15 mouse cellular contexts compared by ENCODE assay signal in genomic region chr13:114834580-114834979, GRCm38 (mm10). TPM values are rescaled to one million over a fixed set of nuclear protein-coding genes. Genes with fewer than 3 reads are reported as not detected.
DNase-seq lines count a peak whose midpoint lies in the region; ATAC-seq and TF ChIP-seq lines count a peak whose summit lies in the region.
"Had no signal": no experiment of that assay in that cellular context is flagged by ENCODE, and none has a peak within 500 bp of the region (broad histone marks: within the 10 kb centered on the region; RNA-seq: fewer than 3 reads in every experiment).

No protein-coding gene starts in this region.

- peak overlapping the region; percentile 70 for H3K27ac ChIP-seq in gastrocnemius, adult 2 months
- no peak overlapping the region; the same call in 1 of the 2 replicates for H3K27ac ChIP-seq in lung, embryonic 14.5 days (ENCODE audit: low read depth)
- H3K27ac ChIP-seq in lung, embryonic 16.5 days (ENCODE audit: low read length), result peak overlapping the region; percentile 40
- 0 out of 2 replicates have a peak overlapping the region, but pooled peaks have one; percentile 23 for H3K27ac ChIP-seq in small intestine, adult 2 months (ENCODE audit: insufficient read depth, low read depth, low read length)
- no peak overlapping the region for H3K27ac ChIP-seq in kidney, embryonic 15.5 days
- H3K27ac ChIP-seq: forebrain, embryonic 15.5 days; heart, embryonic 15.5 days; liver, embryonic 14.5 days had no signal

- TF ChIP-seq POLR2A in small intestine, adult 2 months (IDR thresholded peaks at IDR 0.05; ENCODE audit: low read depth, low read length), result no peak

- ATAC-seq in lung, embryonic 14.5 days (ENCODE audit: insufficient read depth), result no peak
- peak; percentile 16; the same call in 1 of the 2 replicates for ATAC-seq in lung, embryonic 16.5 days (ENCODE audit: low read depth)
- no peak for ATAC-seq in kidney, embryonic 15.5 days (replicated peaks; ENCODE audit: low FRiP score)
- ATAC-seq: forebrain, embryonic 15.5 days had no signal

- intact Hi-C loops in gastrocnemius, adult 2 months (cut with DNase I), result loop anchor here (10.0 kb wide), 1 partner anchor 100 kb away; the partner anchor contains the start of gene Itga2

- H3K4me3 ChIP-seq in gastrocnemius, adult 2 months, result no peak overlapping the region
- no peak overlapping the region for H3K4me3 ChIP-seq in lung, embryonic 14.5 days (ENCODE audit: low read depth, low read length)
- no peak overlapping the region for H3K4me3 ChIP-seq in lung, embryonic 16.5 days (ENCODE audit: low read length)
- H3K4me3 ChIP-seq in small intestine, adult 2 months (ENCODE audit: low read depth, low read length), result no peak overlapping the region
- H3K4me3 ChIP-seq in kidney, embryonic 15.5 days (replicated peaks), result no peak overlapping the region
- H3K4me3 ChIP-seq: forebrain, embryonic 15.5 days; heart, embryonic 15.5 days had no signal

- no peaks in the 10 kb centered on the region for H3K9me3 ChIP-seq in lung, embryonic 14.5 days (ENCODE audit: low read depth, low read length)
- no peaks in the 10 kb centered on the region for H3K9me3 ChIP-seq in lung, embryonic 16.5 days (ENCODE audit: control insufficient read depth, low read length)
- no peaks in the 10 kb centered on the region for H3K9me3 ChIP-seq in kidney, embryonic 15.5 days (replicated peaks)
- H3K9me3 ChIP-seq: forebrain, embryonic 15.5 days; heart, embryonic 15.5 days had no signal

- H3K9ac ChIP-seq in lung, embryonic 14.5 days, result no peak overlapping the region
- H3K9ac ChIP-seq in lung, embryonic 16.5 days (ENCODE audit: low read length), result no peak overlapping the region
- H3K9ac ChIP-seq in kidney, embryonic 15.5 days, result no peak overlapping the region
- H3K9ac ChIP-seq: forebrain, embryonic 15.5 days; heart, embryonic 15.5 days; liver, embryonic 14.5 days had no signal

- no peak; the same call in 1 of the 2 replicates for TF ChIP-seq CTCF in gastrocnemius, adult 2 months (IDR thresholded peaks at IDR 0.05)
- TF ChIP-seq CTCF in lung, embryonic 14.5 days (IDR thresholded peaks at IDR 0.05; ENCODE audit: low read depth), result 0 out of 2 replicates have a peak, but pooled peaks have one; percentile 8
- TF ChIP-seq CTCF in small intestine, adult 2 months (IDR thresholded peaks at IDR 0.05; ENCODE audit: extremely low read depth, insufficient read length, insufficient replicate concordance, low read depth, low read length), result no peak

- H3K27me3 ChIP-seq in lung, embryonic 14.5 days (ENCODE audit: insufficient read depth, low read length), result no peaks in the 10 kb centered on the region
- no peaks in the 10 kb centered on the region for H3K27me3 ChIP-seq in lung, embryonic 16.5 days (ENCODE audit: control insufficient read depth, insufficient read depth, low read depth, low read length)
- H3K27me3 ChIP-seq in small intestine, adult 2 months (ENCODE audit: control insufficient read depth, insufficient read depth, low read length), result no peaks in the 10 kb centered on the region
- no peaks in the 10 kb centered on the region for H3K27me3 ChIP-seq in kidney, embryonic 15.5 days
- H3K27me3 ChIP-seq: forebrain, embryonic 15.5 days; heart, embryonic 15.5 days had no signal

- H3K4me2 ChIP-seq in lung, embryonic 14.5 days, result no peak overlapping the region
- H3K4me2 ChIP-seq in lung, embryonic 16.5 days (ENCODE audit: low read depth, low read length), result no peak overlapping the region
- H3K4me2 ChIP-seq in kidney, embryonic 15.5 days, result no peak overlapping the region
- H3K4me2 ChIP-seq: forebrain, embryonic 15.5 days; heart, embryonic 15.5 days had no signal

- peaks cover 33% of the 10 kb centered on the region; the same call in 1 of the 2 replicates for H3K36me3 ChIP-seq in lung, embryonic 14.5 days (ENCODE audit: insufficient read depth)
- peaks cover 5% of the 10 kb centered on the region for H3K36me3 ChIP-seq in lung, embryonic 16.5 days (ENCODE audit: control insufficient read depth, insufficient read depth, low read length)
- H3K36me3 ChIP-seq in small intestine, adult 2 months (ENCODE audit: control insufficient read depth, insufficient read depth, low read length), result peaks cover 38% of the 10 kb centered on the region
- peaks cover 22% of the 10 kb centered on the region for H3K36me3 ChIP-seq in kidney, embryonic 15.5 days

- 27% methylated on average over 2 of the region's 2 CpGs for WGBS in lung, embryonic 14.5 days
- 22% methylated on average over 2 of the region's 2 CpGs for WGBS in lung, embryonic 16.5 days
- WGBS in small intestine, adult 2 months, result 56% methylated on average over 2 of the region's 2 CpGs
- WGBS in kidney, embryonic 15.5 days, result 46% methylated on average over 2 of the region's 2 CpGs

- peaks cover 14% of the 10 kb centered on the region for H3K4me1 ChIP-seq in lung, embryonic 14.5 days (ENCODE audit: insufficient read depth)
- peaks cover 23% of the 10 kb centered on the region for H3K4me1 ChIP-seq in lung, embryonic 16.5 days (replicated peaks; ENCODE audit: control insufficient read depth, insufficient read depth, low read length)
- H3K4me1 ChIP-seq in small intestine, adult 2 months (ENCODE audit: control insufficient read depth, insufficient read depth, insufficient read length, low read length), result peaks cover 4% of the 10 kb centered on the region; the same call in 1 of the 2 replicates
- H3K4me1 ChIP-seq in kidney, embryonic 15.5 days, result peaks cover 5% of the 10 kb centered on the region; the same call in 1 of the 2 replicates

- DNase-seq in gastrocnemius, adult 2 months, result no peak
- no peak for DNase-seq in gastrocnemius, adult 8-10 months (ENCODE audit: low spot score in 2 of 2)
- DNase-seq in lung, embryonic 14.5 days, result peak; percentile 29
- no peak for DNase-seq in lung, postnatal 14 days
- DNase-seq in gastrocnemius, postnatal 4 days (ENCODE audit: low spot score in 2 of 2), result no peak
- DNase-seq: cerebellum, adult 9-10 months; kidney, adult 2 months; right cerebral cortex, postnatal 4 days; thymus, postnatal 4 days had no signal

RNA-seq across cellular contexts. Expression of gene Mocs2, which starts 16.5 kb away (rescaled TPM):
- total RNA-seq in gastrocnemius, adult 2 months (2021), result 10 to 100 TPM; 45.7 to 51.6 TPM
- total RNA-seq in gastrocnemius, adult 8-10 months (2022), result 10 to 100 TPM; 45.0 to 53.9 (median 49.2) TPM
- polyA plus RNA-seq in lung, embryonic 14.5 days (2014; fragmentation: Nextera tagmentation; extraction: Ambion mirVana), result 81.4 and 89.7 TPM in 2 replicates
- polyA plus RNA-seq in lung, embryonic 16.5 days (2015; fragmentation: Nextera tagmentation; extraction: Ambion mirVana), result 83.9 and 98.1 TPM in 2 replicates
- 12.6 and 27.6 TPM in 2 replicates for polyA plus RNA-seq in small intestine, adult 2 months (2012; rRNA removed)
- 10 to 100 TPM; 48.1 to 59.6 TPM for total RNA-seq in gastrocnemius, postnatal 4 days (2021)
- 76.1 and 78.9 TPM in 2 replicates for polyA plus RNA-seq in kidney, embryonic 15.5 days (2015; fragmentation: Nextera tagmentation; extraction: Ambion mirVana)

Comparison
In these comparisons a context has a peak if more than half of its experiments do, and no peak if none do; other contexts are left out.
1. H3K27ac ChIP-seq: peak in gastrocnemius, adult 2 months (single experiment), lung, embryonic 16.5 days (single experiment) and small intestine, adult 2 months (single experiment); none in lung, embryonic 14.5 days (single experiment) and kidney, embryonic 15.5 days (single experiment).